Mouse (Mus musculus) brain, embryonic 14.5 days (tissue): ENCODE data around the gene Lyst.

Experiments used
- CTCF ChIP-seq: fragments of 200-500 bp; IDR thresholded peaks from 2 replicates; pipeline ENCODE4 v1.5.1; 2012; ENCODE audit warnings: inconsistent platforms, mild to moderate bottlenecking, moderate library complexity, borderline replicate concordance; ENCODE audit not compliant: insufficient read depth, insufficient read length; ENCODE audit errors: extremely low read depth
- POLR2A ChIP-seq: fragments of 200-500 bp; IDR thresholded peaks from 2 replicates; pipeline ENCODE4 v1.6.1; 2012; ENCODE audit warnings: mild to moderate bottlenecking, inconsistent platforms, borderline replicate concordance; ENCODE audit not compliant: poor library complexity, insufficient read depth, insufficient read length, severe bottlenecking; ENCODE audit errors: extremely low read depth

DNA sequence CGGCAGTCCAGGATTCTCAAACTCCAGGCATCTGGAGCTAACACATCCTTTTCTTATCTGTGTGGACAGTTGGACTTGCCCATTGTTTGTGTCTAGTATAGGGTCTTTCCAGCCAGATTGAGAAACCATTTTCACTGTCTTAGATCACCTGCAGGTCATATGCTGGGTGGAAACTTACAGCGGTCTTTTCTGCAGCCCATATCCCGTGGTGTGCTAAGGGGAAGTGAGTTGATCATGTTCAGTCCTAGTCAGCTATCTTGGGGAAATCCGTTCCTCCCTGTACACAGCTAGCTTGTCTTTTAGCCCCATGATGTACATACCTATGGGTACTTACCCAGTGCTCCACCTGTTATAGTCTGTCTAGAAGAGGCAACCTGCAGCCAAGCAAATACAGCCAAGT is 197.9 kb downstream of the Lyst start:
- TF ChIP-seq CTCF = no peak
- no peak for TF ChIP-seq POLR2A
